Comparison of ENCODE assay signal across 10 mouse cellular contexts in the genomic region with DNA sequence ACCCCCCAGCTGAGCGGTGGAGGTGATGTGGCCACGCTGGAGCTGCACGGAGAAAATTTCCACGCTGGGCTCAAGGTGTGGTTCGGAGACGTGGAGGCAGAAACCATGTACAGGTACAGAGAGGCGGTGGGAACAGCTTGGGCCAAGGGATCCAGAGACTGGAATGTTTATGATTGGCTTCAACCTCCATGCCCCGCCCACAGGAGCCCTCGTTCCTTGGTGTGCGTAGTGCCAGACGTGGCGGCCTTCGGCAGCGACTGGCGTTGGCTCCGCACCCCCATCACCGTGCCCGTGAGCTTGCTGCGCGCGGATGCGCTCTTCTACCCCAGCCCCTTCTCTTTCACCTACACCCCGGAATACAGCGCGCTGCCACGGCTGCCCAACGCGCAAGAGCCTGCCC. TPM values are rescaled to one million over a fixed set of nuclear protein-coding genes. Genes with fewer than 3 reads are reported as not detected.
DNase-seq lines count a peak whose midpoint lies in the region; ATAC-seq lines count a peak whose summit lies in the region.
"Had no signal": no experiment of that assay in that cellular context is flagged by ENCODE, and none has a peak within 500 bp of the region (broad histone marks: within the 10 kb centered on the region; RNA-seq: fewer than 3 reads in every experiment).

No protein-coding gene starts in this region.

- no peaks in the 10 kb centered on the region for H3K9me3 ChIP-seq in heart, embryonic 15.5 days (replicated peaks)
- no peaks in the 10 kb centered on the region for H3K9me3 ChIP-seq in hindbrain, embryonic 13.5 days
- no peaks in the 10 kb centered on the region for H3K9me3 ChIP-seq in midbrain, embryonic 10.5 days (replicated peaks)

- peak overlapping the region; percentile 52 for H3K4me2 ChIP-seq in heart, embryonic 15.5 days
- H3K4me2 ChIP-seq in hindbrain, embryonic 13.5 days, result peak overlapping the region; percentile 47

- no peak for DNase-seq in heart, postnatal 10 days
- peak; percentile 77 for DNase-seq in ZHBTc4 (ENCODE audit: low read depth, low spot score)
- no peak for DNase-seq in midbrain, embryonic 10.5 days (ENCODE audit: low spot score)
- no peak for DNase-seq in left cerebral cortex, adult 9 months (ENCODE audit: low spot score in 2 of 2)
- DNase-seq in thymus, adult 18-20 months, result no peak
- DNase-seq: adrenal gland, adult 2 months; cerebellum, postnatal 25 days had no signal

- 20% methylated on average over 28 of the region's 28 CpGs for WGBS in heart, embryonic 15.5 days
- WGBS in hindbrain, embryonic 13.5 days, result 28% methylated on average over 28 of the region's 28 CpGs
- WGBS in midbrain, embryonic 10.5 days, result 30% methylated on average over 28 of the region's 28 CpGs

- peaks cover 52% of the 10 kb centered on the region for H3K27me3 ChIP-seq in heart, embryonic 15.5 days
- H3K27me3 ChIP-seq in hindbrain, embryonic 13.5 days, result peaks cover 38% of the 10 kb centered on the region
- peaks cover 67% of the 10 kb centered on the region for H3K27me3 ChIP-seq in midbrain, embryonic 10.5 days (ENCODE audit: low read depth, poor library complexity, severe bottlenecking)

- no peak overlapping the region for H3K9ac ChIP-seq in heart, embryonic 15.5 days
- peak overlapping the region; percentile 49 for H3K9ac ChIP-seq in hindbrain, embryonic 13.5 days

- peaks cover 7% of the 10 kb centered on the region; the same call in 1 of the 2 replicates for H3K4me1 ChIP-seq in heart, embryonic 15.5 days (replicated peaks)
- H3K4me1 ChIP-seq in hindbrain, embryonic 13.5 days (replicated peaks), result 0 out of 2 replicates have a peak, but pooled peaks cover 4% of the 10 kb centered on the region
- H3K4me1 ChIP-seq in midbrain, embryonic 10.5 days, result peaks cover 8% of the 10 kb centered on the region

- no peak overlapping the region for H3K27ac ChIP-seq in heart, embryonic 15.5 days
- no peak overlapping the region for H3K27ac ChIP-seq in hindbrain, embryonic 13.5 days
- no peak overlapping the region for H3K27ac ChIP-seq in midbrain, embryonic 10.5 days (replicated peaks)

- H3K36me3 ChIP-seq in heart, embryonic 15.5 days, result no peaks in the 10 kb centered on the region
- no peaks in the 10 kb centered on the region for H3K36me3 ChIP-seq in hindbrain, embryonic 13.5 days
- no peaks in the 10 kb centered on the region for H3K36me3 ChIP-seq in midbrain, embryonic 10.5 days

- ATAC-seq in heart, embryonic 15.5 days (replicated peaks; ENCODE audit: insufficient number of reproducible peaks, insufficient read depth, low FRiP score, low read depth), result no peak
- no peak for ATAC-seq in hindbrain, embryonic 13.5 days (ENCODE audit: low FRiP score)
- no peak for ATAC-seq in CD4-positive, CD25-positive, alpha-beta regulatory T cell, adult 4 months

- peak overlapping the region; percentile 23; the same call in 1 of the 2 replicates for H3K4me3 ChIP-seq in heart, embryonic 15.5 days
- H3K4me3 ChIP-seq in hindbrain, embryonic 13.5 days, result peak overlapping the region; percentile 24
- peak overlapping the region; percentile 36 for H3K4me3 ChIP-seq in midbrain, embryonic 10.5 days

- intact Hi-C loops in heart, postnatal 10 days (cut with DNase I), result no loop called here

RNA-seq across cellular contexts. Expression of gene Matn4, which starts 9.2 kb away (rescaled TPM):
- polyA plus RNA-seq in heart, embryonic 15.5 days (2015; fragmentation: Nextera tagmentation; extraction: Ambion mirVana), result 8.4 and 14.9 TPM in 2 replicates
- 1 to 10 TPM; 1.2 to 2.3 TPM for total RNA-seq in heart, postnatal 10 days (2021)
- polyA plus RNA-seq in hindbrain, embryonic 13.5 days (2015; fragmentation: Nextera tagmentation; extraction: Ambion mirVana), result 2.3 and 9.3 TPM in 2 replicates
- 0.21 TPM in 1 of 2 replicates, not detected in the other for polyA plus RNA-seq in midbrain, embryonic 10.5 days (2016; fragmentation: Nextera tagmentation; extraction: Ambion mirVana)
- not detected for polyA plus RNA-seq in CD4-positive, CD25-positive, alpha-beta regulatory T cell, adult 4 months (2017; shearing (Covaris generic))

RNA-seq across cellular contexts. Expression of gene Rbpjl, which starts 11.2 kb away (rescaled TPM):
- 0.25 and 0.80 TPM in 2 replicates for polyA plus RNA-seq in heart, embryonic 15.5 days (2015; fragmentation: Nextera tagmentation; extraction: Ambion mirVana)
- total RNA-seq in heart, postnatal 10 days (2021), result not detected
- 0.05 and 0.09 TPM in 2 replicates for polyA plus RNA-seq in hindbrain, embryonic 13.5 days (2015; fragmentation: Nextera tagmentation; extraction: Ambion mirVana)
- polyA plus RNA-seq in midbrain, embryonic 10.5 days (2016; fragmentation: Nextera tagmentation; extraction: Ambion mirVana), result not detected in 2 replicates
- not detected for polyA plus RNA-seq in CD4-positive, CD25-positive, alpha-beta regulatory T cell, adult 4 months (2017; shearing (Covaris generic))
- total RNA-seq: adrenal gland, adult 2 months had no signal
- polyA plus RNA-seq: adrenal gland, adult 2 months had no signal

RNA-seq across cellular contexts. Expression of gene Slpi, which starts 25.3 kb away (rescaled TPM):
- 1.3 and 1.6 TPM in 2 replicates for polyA plus RNA-seq in heart, embryonic 15.5 days (2015; fragmentation: Nextera tagmentation; extraction: Ambion mirVana)
- under 1 TPM; 0.45 to 0.77 TPM for total RNA-seq in heart, postnatal 10 days (2021)
- polyA plus RNA-seq in hindbrain, embryonic 13.5 days (2015; fragmentation: Nextera tagmentation; extraction: Ambion mirVana), result 0.49 and 0.92 TPM in 2 replicates
- polyA plus RNA-seq in midbrain, embryonic 10.5 days (2016; fragmentation: Nextera tagmentation; extraction: Ambion mirVana), result 0.31 TPM in 1 of 2 replicates, not detected in the other
- polyA plus RNA-seq in CD4-positive, CD25-positive, alpha-beta regulatory T cell, adult 4 months (2017; shearing (Covaris generic)), result 1 to 10 TPM in 1 of 2 experiments, under 1 TPM in 1; 0.75 to 1.1 TPM

RNA-seq across cellular contexts. Expression of gene Sdc4, which starts 29.5 kb away (rescaled TPM):
- polyA plus RNA-seq in heart, embryonic 15.5 days (2015; fragmentation: Nextera tagmentation; extraction: Ambion mirVana), result 41.9 and 56.5 TPM in 2 replicates
- total RNA-seq in heart, postnatal 10 days (2021), result 10 to 100 TPM; 24.3 to 39.3 TPM
- 9.0 and 9.7 TPM in 2 replicates for polyA plus RNA-seq in hindbrain, embryonic 13.5 days (2015; fragmentation: Nextera tagmentation; extraction: Ambion mirVana)
- polyA plus RNA-seq in midbrain, embryonic 10.5 days (2016; fragmentation: Nextera tagmentation; extraction: Ambion mirVana), result 16.1 and 17.4 TPM in 2 replicates
- polyA plus RNA-seq in CD4-positive, CD25-positive, alpha-beta regulatory T cell, adult 4 months (2017; shearing (Covaris generic)), result 10 to 100 TPM; 69.7 to 93.7 TPM

RNA-seq across cellular contexts. Expression of gene Sys1, which starts 42.6 kb away (rescaled TPM):
- 32.0 and 40.4 TPM in 2 replicates for polyA plus RNA-seq in heart, embryonic 15.5 days (2015; fragmentation: Nextera tagmentation; extraction: Ambion mirVana)
- total RNA-seq in heart, postnatal 10 days (2021), result 10 to 100 TPM; 21.3 to 25.1 TPM
- 84.3 and 85.3 TPM in 2 replicates for polyA plus RNA-seq in hindbrain, embryonic 13.5 days (2015; fragmentation: Nextera tagmentation; extraction: Ambion mirVana)
- polyA plus RNA-seq in midbrain, embryonic 10.5 days (2016; fragmentation: Nextera tagmentation; extraction: Ambion mirVana), result 64.8 and 65.9 TPM in 2 replicates
- polyA plus RNA-seq in CD4-positive, CD25-positive, alpha-beta regulatory T cell, adult 4 months (2017; shearing (Covaris generic)), result 10 to 100 TPM in 1 of 2 experiments, 1 to 10 TPM in 1; 8.8 to 15.1 TPM
